Mouse (Mus musculus) heart, postnatal 0 days (tissue): ENCODE results near the gene Ssrp1. TPM values are rescaled to one million over a fixed set of nuclear protein-coding genes. Genes with fewer than 3 reads are reported as not detected.

Source experiments
- ATAC-seq: fragments of 200-750 bp; cut with Nextera tagmentation; 2 replicates; pipeline ENCODE4 v1.8.0; 2017; ENCODE audit warnings: low read depth, moderate number of reproducible peaks, moderate library complexity; ENCODE audit not compliant: insufficient read depth
- DNase-seq: peaks from one replicate; pipeline ENCODE4 v3.0.0-alpha.2; 2016; ENCODE audit warnings: low spot score
- H3K27ac ChIP-seq: fragments of 300-500 bp; sonication (generic); 2 replicates; pipeline ENCODE4 v1.5.1; 2014; ENCODE audit warnings: low read depth, mild to moderate bottlenecking
- H3K27me3 ChIP-seq: fragments of 300-500 bp; sonication (generic); 2 replicates; pipeline ENCODE4 v1.6.1; 2014; ENCODE audit warnings: low read length, mixed read lengths; ENCODE audit not compliant: control insufficient read depth, insufficient read depth
- H3K36me3 ChIP-seq: fragments of 300-500 bp; sonication (generic); replicated peaks from 2 replicates; pipeline ENCODE4 v1.6.1; 2014; ENCODE audit warnings: low read length, mixed read lengths; ENCODE audit not compliant: control insufficient read depth, insufficient read depth
- H3K4me1 ChIP-seq: fragments of 300-500 bp; sonication (generic); 2 replicates; pipeline ENCODE4 v1.6.1; 2014; ENCODE audit warnings: antibody characterized with exemption; ENCODE audit not compliant: control insufficient read depth, insufficient read depth
- H3K4me2 ChIP-seq: fragments of 300-500 bp; sonication (generic); 2 replicates; pipeline ENCODE4 v1.6.1; 2014; ENCODE audit warnings: low read depth, mild to moderate bottlenecking, low read length, moderate library complexity
- H3K4me3 ChIP-seq: fragments of 300-500 bp; sonication (generic); 2 replicates; pipeline ENCODE4 v1.5.1; 2014; ENCODE audit warnings: low read depth, low read length
- H3K9ac ChIP-seq: fragments of 300-500 bp; sonication (generic); replicated peaks from 2 replicates; pipeline ENCODE4 v1.6.1; 2014; ENCODE audit warnings: low read depth, low read length, mixed read lengths
- H3K9me3 ChIP-seq: fragments of 300-500 bp; sonication (generic); replicated peaks from 2 replicates; pipeline ENCODE4 v1.6.1; 2016; ENCODE audit warnings: low read length; ENCODE audit not compliant: control insufficient read depth
- CTCF ChIP-seq: IDR thresholded peaks from 2 replicates; pipeline ENCODE4 v1.5.1; 2016; ENCODE audit warnings: antibody characterized with exemption, control low read depth, low read depth
- EP300 ChIP-seq: IDR thresholded peaks from 2 replicates; pipeline ENCODE4 v1.6.1; 2016; ENCODE audit warnings: antibody characterized with exemption, low read depth
- WGBS: fragments of 180-500 bp; shearing (Covaris S2); extraction: QIAGEN DNeasy Blood & Tissue Kit; methylation state at CpG from one replicate; pipeline ENCODE4 v1.1.7; 2014; 5-methylcytosine and 5-hydroxymethylcytosine counted together
- polyA plus RNA-seq: library from polyadenylated mRNA; unstranded; fragments of >200 nt; fragmentation: Nextera tagmentation; extraction: Ambion mirVana; gene quantifications from 2 replicates; pipeline ENCODE4 v1.2.1, GENCODE M21; 2015
- total RNA-seq: library from RNA; depleted of rRNA; stranded (reverse); fragments of >200 nt; gene quantifications from 2 replicates; pipeline ENCODE4 v1.2.3, GENCODE M21; 2014; ENCODE audit warnings: low replicate concordance

Gene Ssrp1
- total and polyA plus RNA-seq, 2 experiments from 2014 or later, result 63.7 to 106 TPM

- Histone ChIP-seq H3K4me3 (no peak overlapping the region), H3K4me1 (0 out of 2 replicates have a peak, but pooled peaks cover 8% of the 10 kb centered on the region), H3K27me3 (no peaks in the 10 kb centered on the region), H3K36me3 (no peaks in the 10 kb centered on the region), H3K4me2 (no peak overlapping the region), H3K9ac (no peak overlapping the region), H3K27ac (no peak overlapping the region), H3K9me3 (no peaks in the 10 kb centered on the region)
- no peak for DNase-seq
- TF ChIP-seq EP300, result no peak
- no peak for TF ChIP-seq CTCF
- WGBS, result 34% methylated on average over 8 of the region's 8 CpGs
- ATAC-seq, result peak; percentile 39; the same call in 1 of the 2 replicates
These were observed 34.5 kb upstream of the Ssrp1 start for GRCm38 (mm10) chr2:85002575-85002974.

GRCm38 (mm10) chr2:85004341-85004740, 32.7 kb upstream of the Ssrp1 start:
- TF ChIP-seq CTCF (no peak), EP300 (no peak)
- no peak for ATAC-seq
- DNase-seq, result no peak
- Histone ChIP-seq H3K4me1 (0 out of 2 replicates have a peak, but pooled peaks cover 8% of the 10 kb centered on the region), H3K9ac (no peak overlapping the region), H3K36me3 (no peaks in the 10 kb centered on the region), H3K4me2 (no peak overlapping the region), H3K27ac (no peak overlapping the region), H3K9me3 (no peaks in the 10 kb centered on the region), H3K4me3 (no peak overlapping the region), H3K27me3 (no peaks in the 10 kb centered on the region)
- 72% methylated on average over 4 of the region's 4 CpGs for WGBS

GRCm38 (mm10) chr2:85006600-85006999, 30.4 kb upstream of the Ssrp1 start:
- Histone ChIP-seq H3K27me3 (no peaks in the 10 kb centered on the region), H3K36me3 (no peaks in the 10 kb centered on the region), H3K4me3 (no peak overlapping the region), H3K9ac (no peak overlapping the region), H3K4me2 (no peak overlapping the region), H3K27ac (no peak overlapping the region), H3K9me3 (no peaks in the 10 kb centered on the region), H3K4me1 (0 out of 2 replicates have a peak, but pooled peaks cover 9% of the 10 kb centered on the region)
- TF ChIP-seq CTCF (no peak), EP300 (no peak)
- DNase-seq, result no peak
- 56% methylated on average over 7 of the region's 7 CpGs for WGBS
- ATAC-seq, result no peak

- TF ChIP-seq CTCF, result peak; percentile 63
- TF ChIP-seq EP300, result no peak
- Histone ChIP-seq H3K9ac (no peak overlapping the region), H3K4me3 (no peak overlapping the region), H3K36me3 (no peaks in the 10 kb centered on the region), H3K4me1 (peaks cover 18% of the 10 kb centered on the region), H3K27me3 (no peaks in the 10 kb centered on the region), H3K27ac (no peak overlapping the region), H3K9me3 (no peaks in the 10 kb centered on the region), H3K4me2 (no peak overlapping the region)
- no peak for ATAC-seq
- DNase-seq, result no peak
- 29% methylated on average over 4 of the region's 4 CpGs for WGBS
These were observed 29.3 kb upstream of the Ssrp1 start for GRCm38 (mm10) chr2:85007729-85008128.

DNA sequence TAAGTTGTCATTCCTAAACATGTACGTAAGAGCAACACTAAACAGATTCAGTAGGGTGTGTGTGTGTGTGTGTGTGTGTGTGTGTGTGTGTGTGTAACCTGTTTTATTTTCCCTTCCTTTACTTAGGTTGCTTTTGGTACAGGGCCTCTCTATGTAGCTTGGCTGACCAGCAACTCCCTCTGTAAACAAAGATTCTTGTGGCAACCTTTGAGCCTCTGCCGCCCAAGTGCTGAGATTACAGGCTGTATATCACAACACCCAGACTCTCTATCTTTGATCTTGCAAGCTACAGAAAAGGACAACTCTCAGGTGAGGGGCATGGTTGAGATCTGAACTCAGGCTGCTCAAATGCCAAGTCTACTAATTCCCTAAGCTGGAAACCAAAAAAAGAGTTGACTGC, 27.8 kb upstream of the Ssrp1 start:
- DNase-seq, result no peak
- no peak for ATAC-seq
- no peak overlapping the region for H3K9ac ChIP-seq
- no peaks in the 10 kb centered on the region for H3K36me3 ChIP-seq
- no peaks in the 10 kb centered on the region for H3K27me3 ChIP-seq
- no peak overlapping the region for H3K4me2 ChIP-seq
- 85% methylated on average over 2 of the region's 2 CpGs for WGBS
- H3K9me3 ChIP-seq, result no peaks in the 10 kb centered on the region
- H3K4me1 ChIP-seq, result peaks cover 13% of the 10 kb centered on the region
- TF ChIP-seq CTCF, result no peak
- TF ChIP-seq EP300, result no peak
- H3K4me3 ChIP-seq, result no peak overlapping the region
- no peak overlapping the region for H3K27ac ChIP-seq
